Mouse (Mus musculus) erythroblast, embryonic 14.5 days (primary cell): ENCODE measurements around the gene Rps2.

Experiments
- GATA1 ChIP-seq: IDR thresholded peaks from 2 replicates; pipeline ENCODE4 v1.6.1; 2012; ENCODE audit warnings: low read length, inconsistent platforms, mixed read lengths
- TAL1 ChIP-seq: IDR thresholded peaks from 3 replicates; pipeline ENCODE4 v1.6.1; 2012; ENCODE audit warnings: low read length, inconsistent platforms, mixed read lengths

- TF ChIP-seq TAL1: no peak
- TF ChIP-seq GATA1: no peak
These were observed 46.6 kb upstream of the Rps2 start for GRCm38 (mm10) chr17:24671346-24671745.
